Mouse (Mus musculus) midbrain, embryonic 14.5 days (tissue): ENCODE measurements around the gene Cryba4. TPM values are rescaled to one million over a fixed set of nuclear protein-coding genes. Genes with fewer than 3 reads are reported as not detected.

Experiments
- ATAC-seq: fragments of 200-750 bp; cut with Nextera tagmentation; 2 replicates; pipeline ENCODE4 v1.8.0; 2017; ENCODE audit warnings: moderate number of reproducible peaks, moderate library complexity; ENCODE audit not compliant: low FRiP score, low TSS enrichment
- DNase-seq: peaks from one replicate; pipeline ENCODE4 v3.0.0-alpha.2; 2015
- H3K27ac ChIP-seq: fragments of 300-500 bp; sonication (generic); replicated peaks from 2 replicates; pipeline ENCODE4 v1.5.1; 2014; ENCODE audit warnings: mild to moderate bottlenecking, low read depth, low read length, moderate library complexity
- H3K27me3 ChIP-seq: fragments of 300-500 bp; sonication (generic); 2 replicates; pipeline ENCODE4 v1.6.1; 2014; ENCODE audit warnings: low read length, control low read depth, mixed read lengths; ENCODE audit not compliant: control insufficient read depth, insufficient read depth
- H3K36me3 ChIP-seq: fragments of 300-500 bp; sonication (generic); 2 replicates; pipeline ENCODE4 v1.6.1; 2014; ENCODE audit warnings: low read length, control low read depth; ENCODE audit not compliant: control insufficient read depth, insufficient read depth
- H3K4me1 ChIP-seq: fragments of 300-500 bp; sonication (generic); 2 replicates; pipeline ENCODE4 v1.6.1; 2014; ENCODE audit warnings: mild to moderate bottlenecking, antibody characterized with exemption, low read length, control low read depth; ENCODE audit not compliant: control insufficient read depth, insufficient read depth
- H3K4me2 ChIP-seq: fragments of 300-500 bp; sonication (generic); 2 replicates; pipeline ENCODE4 v1.6.1; 2014; ENCODE audit warnings: mild to moderate bottlenecking, low read length, moderate library complexity
- H3K4me3 ChIP-seq: fragments of 300-500 bp; sonication (generic); replicated peaks from 2 replicates; pipeline ENCODE4 v1.5.1; 2014; ENCODE audit warnings: low read depth, low read length
- H3K9ac ChIP-seq: fragments of 300-500 bp; sonication (generic); replicated peaks from 2 replicates; pipeline ENCODE4 v1.6.1; 2014; ENCODE audit warnings: mild to moderate bottlenecking, low read length, moderate library complexity
- H3K9me3 ChIP-seq: fragments of 300-500 bp; sonication (generic); 2 replicates; pipeline ENCODE4 v1.6.1; 2016; ENCODE audit warnings: low read length, control low read depth, mixed read lengths; ENCODE audit not compliant: control insufficient read depth
- WGBS: fragments of 180-500 bp; shearing (Covaris S2); extraction: QIAGEN DNeasy Blood & Tissue Kit; methylation state at CpG from one replicate; pipeline ENCODE4 v1.1.7; 2014; 5-methylcytosine and 5-hydroxymethylcytosine counted together
- polyA plus RNA-seq: library from polyadenylated mRNA; unstranded; fragments of >200 nt; fragmentation: Nextera tagmentation; extraction: Ambion mirVana; gene quantifications from 2 replicates; pipeline ENCODE4 v1.2.1, GENCODE M21; 2014

The Cryba4 gene
- polyA plus RNA-seq, 1 experiment from 2014 or later, result 1.2 TPM

DNA sequence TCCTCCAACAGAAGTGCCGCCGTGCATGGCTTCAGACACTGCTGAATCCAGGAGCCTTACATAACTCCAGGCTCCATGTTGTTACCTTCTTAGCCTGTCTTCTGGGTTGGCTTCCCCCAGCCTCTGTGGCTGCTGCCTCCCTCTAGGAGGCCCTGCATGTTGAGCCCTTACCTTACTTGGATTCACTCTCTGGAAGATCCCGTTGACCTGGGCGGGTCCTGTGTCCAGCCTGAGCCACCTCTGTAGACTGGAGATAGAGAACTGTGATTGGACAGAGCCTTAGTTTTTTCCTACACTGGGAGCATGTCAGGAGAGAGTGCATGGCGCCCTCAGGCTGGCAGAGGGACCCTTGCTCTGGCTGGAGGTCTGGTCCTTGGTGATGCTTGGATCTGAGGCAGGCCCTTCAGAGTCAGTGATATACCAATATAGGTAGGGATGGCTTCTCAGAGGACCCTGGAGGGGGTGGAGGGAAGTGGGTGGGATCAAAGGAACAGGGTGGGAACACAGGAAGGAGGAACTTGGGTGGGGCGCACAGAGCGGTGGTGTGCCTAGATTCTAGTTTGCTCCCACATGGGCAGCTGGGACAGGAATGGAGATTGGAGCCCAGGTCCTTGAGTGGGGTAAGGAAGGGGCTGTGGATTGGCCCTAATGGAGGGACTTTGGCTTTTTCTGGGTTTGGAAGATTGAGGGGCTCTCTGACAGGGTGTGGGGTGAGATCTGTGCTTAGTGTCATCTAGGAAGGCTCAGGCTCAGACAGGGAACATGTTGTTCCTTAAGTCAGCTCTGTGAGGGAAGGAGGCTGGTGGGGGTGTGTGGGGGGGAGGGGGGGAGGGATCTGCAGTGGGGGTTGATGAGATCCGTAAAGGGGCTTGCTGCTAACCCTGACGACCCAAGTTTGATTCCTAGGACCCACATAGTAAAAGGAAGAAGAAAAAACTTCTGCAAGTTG, 36.1 kb upstream of the Cryba4 start:
- Histone ChIP-seq H3K4me2 (no peak overlapping the region), H3K9ac (no peak overlapping the region), H3K27ac (no peak overlapping the region), H3K9me3 (no peaks in the 10 kb centered on the region), H3K27me3 (no peaks in the 10 kb centered on the region), H3K4me1 (no peaks in the 10 kb centered on the region), H3K36me3 (no peaks in the 10 kb centered on the region), H3K4me3 (no peak overlapping the region)
- DNase-seq, result no peak
- 87% methylated on average over 9 of the region's 9 CpGs for WGBS
- ATAC-seq, result no peak

DNA sequence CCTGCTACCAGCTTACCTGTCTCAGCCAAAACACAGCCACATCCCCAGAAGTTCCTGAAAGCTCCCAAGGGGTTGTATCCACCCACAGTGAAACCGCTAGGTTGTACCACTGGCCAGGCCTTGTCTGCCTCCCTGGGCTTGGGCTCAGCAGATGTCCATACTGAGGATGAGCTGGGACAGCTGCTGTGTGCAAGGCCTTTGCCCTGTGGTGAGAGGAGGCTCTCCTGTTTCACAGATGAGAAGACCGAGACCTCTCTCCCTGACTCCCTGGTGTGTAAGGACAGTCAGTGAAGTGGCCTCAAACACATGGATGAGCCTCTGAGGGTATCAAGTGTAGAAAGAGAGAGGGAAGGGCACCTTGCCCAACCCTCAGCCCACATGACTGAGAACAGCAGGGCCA, 35.3 kb upstream of the Cryba4 start:
- H3K4me3 ChIP-seq, result no peak overlapping the region
- no peaks in the 10 kb centered on the region for H3K36me3 ChIP-seq
- H3K4me2 ChIP-seq, result no peak overlapping the region
- H3K9ac ChIP-seq, result no peak overlapping the region
- ATAC-seq (no peak), DNase-seq (no peak)
- H3K9me3 ChIP-seq, result no peaks in the 10 kb centered on the region
- WGBS, result 90% methylated on average over 2 of the region's 2 CpGs
- no peaks in the 10 kb centered on the region for H3K27me3 ChIP-seq
- no peak overlapping the region for H3K27ac ChIP-seq
- H3K4me1 ChIP-seq, result no peaks in the 10 kb centered on the region

- Histone ChIP-seq H3K27me3 (no peaks in the 10 kb centered on the region), H3K9ac (no peak overlapping the region), H3K36me3 (no peaks in the 10 kb centered on the region), H3K4me3 (no peak overlapping the region), H3K4me1 (no peaks in the 10 kb centered on the region), H3K4me2 (no peak overlapping the region), H3K27ac (no peak overlapping the region), H3K9me3 (no peaks in the 10 kb centered on the region)
- ATAC-seq (no peak), DNase-seq (no peak)
- WGBS, result 83% methylated on average over 11 of the region's 11 CpGs
Measured at GRCm38 (mm10) chr5:112286984-112287641, 34.8 kb upstream of the Cryba4 start.

DNA sequence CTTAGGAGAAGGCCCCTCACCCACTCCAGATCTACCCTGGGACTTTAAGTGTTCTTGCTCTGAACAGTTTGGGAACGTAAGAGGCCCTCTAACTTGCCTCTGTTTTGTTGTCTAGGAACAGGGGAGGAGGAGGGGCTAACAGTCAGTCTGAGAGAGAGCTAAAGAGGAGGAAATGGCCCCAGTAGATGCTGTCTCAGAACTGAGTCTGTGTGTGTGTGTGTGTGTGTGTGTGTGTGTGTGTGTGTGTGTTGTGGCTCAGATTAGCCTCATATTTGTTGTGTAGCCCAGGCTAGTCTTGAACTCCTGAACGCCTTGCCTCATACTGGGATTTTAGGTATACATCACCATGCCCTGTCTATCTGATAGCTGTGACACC, 34.3 kb upstream of the Cryba4 start:
- Histone ChIP-seq H3K27ac (no peak overlapping the region), H3K9ac (no peak overlapping the region), H3K36me3 (no peaks in the 10 kb centered on the region), H3K4me1 (no peaks in the 10 kb centered on the region), H3K27me3 (no peaks in the 10 kb centered on the region), H3K4me2 (no peak overlapping the region), H3K4me3 (no peak overlapping the region), H3K9me3 (no peaks in the 10 kb centered on the region)
- DNase-seq (no peak), ATAC-seq (no peak)
- 92% methylated on average over 2 of the region's 2 CpGs for WGBS

GRCm38 (mm10) chr5:112285548-112286085, 33.3 kb upstream of the Cryba4 start:
- Histone ChIP-seq H3K36me3 (no peaks in the 10 kb centered on the region), H3K27ac (no peak overlapping the region), H3K4me3 (no peak overlapping the region), H3K4me1 (no peaks in the 10 kb centered on the region), H3K9ac (no peak overlapping the region), H3K4me2 (no peak overlapping the region), H3K27me3 (no peaks in the 10 kb centered on the region), H3K9me3 (no peaks in the 10 kb centered on the region)
- WGBS, result 92% methylated on average over 7 of the region's 7 CpGs
- DNase-seq (no peak), ATAC-seq (no peak)

DNA sequence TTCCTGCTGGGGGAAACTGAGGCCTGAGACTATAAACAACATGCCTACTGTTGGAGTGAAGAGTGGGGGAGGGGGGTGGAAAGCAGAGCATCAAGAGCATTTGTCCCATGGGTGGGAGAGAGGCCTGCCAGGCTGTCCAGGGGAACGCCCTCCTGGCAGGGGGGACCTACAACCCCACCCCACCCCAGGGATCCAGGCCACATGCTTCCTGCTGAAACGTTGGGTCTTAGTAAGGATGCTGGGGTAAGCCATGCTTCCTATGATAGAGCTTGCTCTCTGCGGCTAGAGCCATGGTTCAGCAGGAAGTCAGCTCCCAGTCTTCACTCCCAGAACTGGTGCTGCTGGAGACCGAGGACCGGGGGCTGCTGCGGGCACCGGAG, 31.9 kb upstream of the Cryba4 start:
- no peak overlapping the region for H3K9ac ChIP-seq
- H3K4me1 ChIP-seq, result no peaks in the 10 kb centered on the region
- no peaks in the 10 kb centered on the region for H3K36me3 ChIP-seq
- no peaks in the 10 kb centered on the region for H3K9me3 ChIP-seq
- WGBS, result 82% methylated on average over 7 of the region's 7 CpGs
- H3K4me2 ChIP-seq, result no peak overlapping the region
- no peak for ATAC-seq
- 0 out of 2 replicates have a peak overlapping the region, but pooled peaks have one; percentile 13 for H3K27ac ChIP-seq
- DNase-seq, result no peak
- H3K27me3 ChIP-seq, result no peaks in the 10 kb centered on the region
- H3K4me3 ChIP-seq, result no peak overlapping the region

DNA sequence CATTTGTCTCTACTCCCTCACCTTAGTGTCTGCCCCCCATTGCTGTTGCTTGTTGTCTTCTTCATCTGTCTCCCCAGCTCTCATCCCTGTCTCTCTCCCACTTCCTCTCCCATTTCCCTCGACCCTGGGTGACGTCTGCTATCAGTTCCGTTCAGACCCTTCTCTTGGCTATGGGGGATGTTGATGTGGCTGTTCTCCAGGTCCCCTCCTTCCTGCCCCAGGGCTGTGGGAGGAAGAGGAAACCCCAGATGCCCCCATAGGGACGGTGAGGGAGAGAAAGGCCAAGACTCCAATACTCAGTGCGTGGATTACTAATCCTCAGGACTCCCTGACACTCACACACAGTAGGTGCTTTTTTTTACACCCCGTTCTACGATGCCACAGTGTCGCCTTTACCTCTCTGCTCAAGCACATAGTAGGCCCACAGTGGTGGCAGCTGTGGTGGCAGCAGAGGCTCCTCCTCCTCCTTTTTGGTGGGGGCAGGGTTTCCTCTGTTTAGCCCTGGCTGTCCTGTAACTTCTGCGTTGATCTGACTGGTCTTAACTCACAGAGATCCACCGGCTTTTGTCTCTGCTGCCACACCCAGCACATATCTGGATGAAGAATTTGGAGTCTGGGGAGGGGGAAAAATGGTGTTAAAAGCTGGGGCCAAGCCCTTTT, 31.4 kb upstream of the Cryba4 start:
- Histone ChIP-seq H3K9ac (no peak overlapping the region), H3K4me1 (no peaks in the 10 kb centered on the region), H3K27ac (no peak overlapping the region), H3K36me3 (no peaks in the 10 kb centered on the region), H3K4me2 (no peak overlapping the region), H3K27me3 (no peaks in the 10 kb centered on the region), H3K9me3 (no peaks in the 10 kb centered on the region), H3K4me3 (no peak overlapping the region)
- DNase-seq (no peak), ATAC-seq (no peak)
- WGBS, result 75% methylated on average over 10 of the region's 10 CpGs

GRCm38 (mm10) chr5:112282780-112283482, 30.6 kb upstream of the Cryba4 start:
- H3K9me3 ChIP-seq, result no peaks in the 10 kb centered on the region
- H3K9ac ChIP-seq, result no peak overlapping the region
- H3K27me3 ChIP-seq, result no peaks in the 10 kb centered on the region
- DNase-seq, result no peak
- H3K4me1 ChIP-seq, result 0 out of 2 replicates have a peak, but pooled peaks cover under 1% of the 10 kb centered on the region
- H3K4me3 ChIP-seq, result no peak overlapping the region
- no peak for ATAC-seq
- no peak overlapping the region for H3K27ac ChIP-seq
- no peak overlapping the region for H3K4me2 ChIP-seq
- WGBS, result 82% methylated on average over 9 of the region's 9 CpGs
- H3K36me3 ChIP-seq, result no peaks in the 10 kb centered on the region
